Mouse (Mus musculus) bone marrow, adult 2 months (tissue): ENCODE results near the gene Rabep1.

Experiments
- CTCF ChIP-seq: fragments of 200-500 bp; IDR thresholded peaks from 2 replicates; pipeline ENCODE4 v1.5.1; 2011; ENCODE audit warnings: low read length, control low read depth; ENCODE audit not compliant: control insufficient read depth, insufficient read depth
- POLR2A ChIP-seq: fragments of 200-500 bp; IDR thresholded peaks from 2 replicates; pipeline ENCODE4 v1.6.1; 2011; ENCODE audit warnings: low read depth, mild to moderate bottlenecking, control low read depth, low read length, borderline replicate concordance; ENCODE audit not compliant: control insufficient read depth

GRCm38 (mm10) chr11:70820120-70820519 is 24.5 kb upstream of the Rabep1 start:
- TF ChIP-seq CTCF (no peak), POLR2A (no peak)
